Mouse (Mus musculus) lung, postnatal 36 days (tissue): ENCODE results near the gene Dusp1.

Experiments used
- DNase-seq: peaks from one replicate; pipeline ENCODE4 v3.0.0; 2022; ENCODE audit warnings: mixed read lengths

Gene Dusp1

DNA sequence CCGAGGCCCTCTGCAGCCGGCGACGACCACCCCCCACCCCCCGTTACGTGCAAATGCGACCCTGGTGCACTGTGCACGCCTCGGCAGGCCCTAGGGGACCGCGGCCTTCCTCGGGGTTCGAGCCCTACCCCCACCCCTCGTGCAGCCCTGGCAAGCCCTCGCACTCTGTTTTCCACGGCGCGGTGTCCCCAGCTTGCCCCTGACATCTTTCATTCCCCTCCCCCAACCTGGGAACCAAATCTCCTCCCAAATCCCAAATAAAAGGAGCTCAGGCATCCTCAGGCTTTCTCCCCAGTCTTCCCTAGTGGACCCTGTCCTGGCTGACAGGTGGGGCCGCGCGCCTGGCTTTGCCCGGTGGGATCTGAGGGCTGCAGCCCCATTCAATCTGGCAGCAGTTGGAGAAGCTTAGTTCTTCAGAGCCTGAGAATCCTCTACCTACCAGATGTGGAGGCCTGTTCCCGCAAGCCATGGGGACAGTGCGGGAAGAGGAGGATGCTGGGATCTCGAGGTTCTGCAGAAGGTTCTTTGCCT is at the start of gene Dusp1:
TSS of gene Dusp1 (minus strand) at position 478 of the 531 bp plus-strand sequence.
- no peak for DNase-seq

GRCm38 (mm10) chr17:26611328-26611727 is 49.4 kb upstream of the Dusp1 start:
- peak; percentile 73 for DNase-seq

- no peak for DNase-seq
These were observed 47.9 kb upstream of the Dusp1 start for GRCm38 (mm10) chr17:26609820-26610219.

DNA sequence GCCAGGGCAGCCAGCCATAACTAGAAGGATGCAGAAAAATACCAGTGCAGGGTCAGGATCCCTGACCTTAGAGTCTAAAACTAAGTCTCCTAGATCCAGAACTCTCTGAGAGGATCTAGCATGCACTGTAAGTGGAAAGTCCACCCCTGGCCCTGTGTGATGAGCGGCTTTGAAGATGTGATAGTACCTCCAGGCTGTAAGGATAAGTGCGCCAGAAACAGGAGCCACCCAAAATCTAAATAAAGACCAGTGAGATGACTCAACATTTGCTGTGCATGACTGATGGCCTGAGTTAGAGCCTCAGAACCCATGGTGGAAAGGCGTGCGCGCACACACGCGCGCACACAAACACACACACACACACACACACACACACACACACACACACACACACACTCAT is 46.9 kb upstream of the Dusp1 start:
- DNase-seq, result no peak

DNA sequence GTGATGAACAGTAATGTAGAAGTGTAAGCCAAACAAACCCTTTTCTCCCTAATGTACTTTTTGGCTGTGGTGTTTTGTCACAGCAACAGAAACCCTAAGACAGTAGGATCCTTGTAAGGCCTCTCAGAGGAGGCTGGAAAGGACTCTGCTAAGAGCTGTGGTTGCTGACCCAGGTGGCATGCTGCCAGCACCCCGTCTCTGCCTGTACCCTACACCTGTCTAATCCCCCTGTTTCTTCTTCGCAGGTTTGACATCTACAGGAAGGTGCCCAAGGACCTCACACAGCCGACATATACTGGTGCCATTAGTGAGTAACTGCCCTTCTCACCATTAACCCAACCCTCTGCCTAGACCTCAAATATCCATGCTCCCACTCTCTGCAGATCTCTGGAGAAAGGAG is 46.4 kb upstream of the Dusp1 start:
- DNase-seq, result no peak

- DNase-seq, result peak; percentile 62
These were observed 44.6 kb upstream of the Dusp1 start for GRCm38 (mm10) chr17:26606516-26606915.

GRCm38 (mm10) chr17:26605636-26606035 is 43.7 kb upstream of the Dusp1 start:
- peak; percentile 70 for DNase-seq

DNA sequence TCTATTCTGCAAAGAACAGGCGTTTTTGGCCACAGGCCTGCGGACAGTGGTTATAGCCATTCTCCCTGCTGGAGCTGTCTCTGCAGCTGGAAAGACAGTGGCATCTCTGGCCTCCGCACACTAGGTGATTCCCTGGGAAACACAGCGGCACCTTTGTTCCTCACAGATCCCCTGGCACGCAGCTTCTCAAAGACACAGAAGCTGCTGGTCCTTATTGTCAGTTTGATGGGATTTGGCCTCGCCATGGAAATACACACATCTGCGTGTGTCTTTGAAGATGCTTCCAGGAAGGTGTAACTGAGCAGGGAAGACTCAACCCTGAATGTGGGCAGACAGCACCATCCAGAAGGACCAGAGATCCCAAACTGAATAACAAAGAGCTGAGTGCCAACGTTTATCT is 41.4 kb upstream of the Dusp1 start:
- no peak for DNase-seq

- DNase-seq, result peak; percentile 79
These were observed 40.5 kb upstream of the Dusp1 start for GRCm38 (mm10) chr17:26602371-26602885.

GRCm38 (mm10) chr17:26601926-26602325 is 40.0 kb upstream of the Dusp1 start:
- DNase-seq, result no peak

DNA sequence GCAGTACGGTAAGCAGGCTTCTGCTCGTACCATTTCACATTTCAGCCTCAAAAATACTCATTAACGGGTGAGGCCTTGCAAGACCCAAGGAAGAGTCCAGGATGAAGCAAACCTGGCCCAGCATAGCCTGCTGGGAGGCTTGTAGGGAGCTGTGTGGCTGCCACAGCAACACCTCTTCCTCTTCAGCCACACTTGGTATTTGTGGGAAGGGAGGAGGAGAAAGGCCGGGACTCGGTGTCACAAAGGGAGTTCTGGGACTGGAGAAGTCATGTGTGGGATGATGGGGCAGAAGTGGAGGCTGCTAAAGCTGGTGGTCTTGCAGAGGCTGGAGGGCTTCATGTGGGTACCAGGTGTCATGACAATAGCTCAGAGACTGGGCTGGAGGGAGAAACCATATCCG is 39.6 kb upstream of the Dusp1 start:
- DNase-seq, result peak; percentile 52

DNA sequence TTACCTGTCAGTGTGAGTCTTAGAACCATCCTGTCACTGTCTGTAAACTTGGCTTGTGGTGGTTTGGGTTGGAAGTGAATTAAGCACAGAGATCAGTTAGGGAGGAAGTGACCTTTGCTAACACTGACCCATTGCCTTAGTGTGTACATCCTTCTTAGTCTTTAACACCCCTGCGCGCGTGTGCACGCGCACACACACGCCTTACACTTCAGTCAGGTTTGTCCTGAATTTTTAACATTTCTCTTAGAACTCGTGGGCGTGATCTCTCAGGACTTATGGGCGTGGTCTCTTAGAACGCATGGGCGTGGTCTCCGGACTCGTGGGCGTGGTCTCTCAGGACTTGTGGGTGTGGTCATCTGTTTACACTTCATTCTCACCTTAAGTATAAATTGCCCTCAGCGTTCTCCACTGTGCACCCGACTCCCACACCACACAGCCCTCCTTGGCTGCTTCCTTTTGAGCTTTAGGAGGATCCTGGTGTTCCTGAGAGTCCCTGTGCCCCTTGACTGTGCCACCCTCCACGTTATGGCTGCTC is 39.1 kb upstream of the Dusp1 start:
- peak; percentile 75 for DNase-seq

DNA sequence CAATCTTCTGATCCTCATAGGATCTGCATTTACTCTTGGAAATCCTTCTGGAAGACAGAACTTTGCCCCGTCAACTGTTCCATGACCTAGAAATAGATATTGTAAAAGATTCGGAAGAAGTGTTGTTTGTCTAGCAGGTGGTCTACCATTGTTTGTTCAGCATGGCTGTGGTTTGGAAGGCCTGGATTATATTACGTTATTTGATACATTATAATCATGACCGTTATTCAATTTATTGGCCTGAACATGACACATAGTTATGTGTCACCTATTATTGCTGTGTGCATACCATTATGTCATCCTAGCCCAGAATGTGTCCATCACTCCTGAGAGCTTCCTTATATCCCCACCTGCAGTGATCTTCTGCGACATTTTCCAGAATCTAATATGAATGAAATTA is 36.9 kb upstream of the Dusp1 start:
- DNase-seq, result no peak

- no peak for DNase-seq
These were observed 35.0 kb upstream of the Dusp1 start for GRCm38 (mm10) chr17:26596856-26597481.

- DNase-seq, result peak; percentile 65
These were observed 34.3 kb upstream of the Dusp1 start for GRCm38 (mm10) chr17:26596168-26596658.

DNA sequence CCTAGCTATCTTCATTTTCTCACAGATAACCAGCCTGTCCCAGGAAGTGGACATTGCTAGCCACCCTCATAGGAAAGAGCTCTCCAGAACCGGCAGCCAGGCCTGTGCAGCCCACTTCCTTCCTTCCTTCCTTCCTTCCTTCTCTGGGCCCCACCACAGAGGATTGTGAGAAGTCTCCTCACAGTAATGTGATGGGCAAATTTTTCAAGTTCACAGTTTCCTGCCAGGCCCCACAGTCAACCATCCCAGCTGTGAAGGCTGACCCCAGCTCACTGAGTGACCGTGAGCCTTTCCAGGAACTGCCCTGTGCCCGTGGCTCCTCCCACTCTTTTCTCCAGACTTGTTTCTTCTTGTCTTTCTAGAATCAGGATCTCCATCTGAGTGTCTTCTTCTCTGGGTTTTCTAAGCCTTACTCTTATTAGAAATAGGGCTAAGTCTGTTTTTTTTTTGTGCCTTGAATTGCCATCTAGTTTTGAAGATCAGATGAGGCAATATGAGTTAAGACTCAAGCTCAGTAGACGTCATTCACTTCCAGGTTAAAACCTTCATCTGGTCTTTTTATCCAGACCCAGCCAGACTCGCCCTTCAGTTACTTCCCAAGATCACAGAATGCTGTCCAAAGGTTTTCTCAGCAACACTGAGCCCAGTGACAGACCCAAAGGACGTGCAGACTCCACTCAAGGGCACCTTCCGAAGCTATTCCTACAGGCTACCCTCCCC is 33.7 kb upstream of the Dusp1 start:
- DNase-seq, result peak; percentile 66

- DNase-seq, result no peak
These were observed 33.0 kb upstream of the Dusp1 start for GRCm38 (mm10) chr17:26594958-26595357.

DNA sequence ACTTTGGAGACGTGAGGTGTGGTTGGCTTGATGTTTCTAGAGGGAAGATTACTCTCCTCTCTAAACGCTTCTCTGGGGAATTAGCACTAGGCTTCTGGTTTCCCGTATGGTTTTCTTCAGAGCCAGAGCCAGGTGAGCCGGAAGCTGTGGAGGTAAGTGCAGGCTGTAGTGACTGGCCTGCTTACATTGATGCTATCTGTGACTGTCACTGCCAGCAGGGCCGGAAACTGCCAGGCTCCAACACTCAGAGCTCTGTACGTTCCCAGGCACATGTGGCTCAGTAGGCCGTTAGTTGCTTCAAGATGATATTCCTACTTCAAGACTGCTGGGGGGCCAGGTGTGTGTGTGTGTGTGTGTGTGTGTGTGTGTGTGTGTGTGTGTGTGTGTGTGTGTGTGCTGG is 32.2 kb upstream of the Dusp1 start:
- DNase-seq, result no peak

- no peak for DNase-seq
These were observed 31.3 kb upstream of the Dusp1 start for GRCm38 (mm10) chr17:26593199-26593598.

- DNase-seq, result peak; percentile 77
These were observed 30.6 kb upstream of the Dusp1 start for GRCm38 (mm10) chr17:26592510-26592909.

DNA sequence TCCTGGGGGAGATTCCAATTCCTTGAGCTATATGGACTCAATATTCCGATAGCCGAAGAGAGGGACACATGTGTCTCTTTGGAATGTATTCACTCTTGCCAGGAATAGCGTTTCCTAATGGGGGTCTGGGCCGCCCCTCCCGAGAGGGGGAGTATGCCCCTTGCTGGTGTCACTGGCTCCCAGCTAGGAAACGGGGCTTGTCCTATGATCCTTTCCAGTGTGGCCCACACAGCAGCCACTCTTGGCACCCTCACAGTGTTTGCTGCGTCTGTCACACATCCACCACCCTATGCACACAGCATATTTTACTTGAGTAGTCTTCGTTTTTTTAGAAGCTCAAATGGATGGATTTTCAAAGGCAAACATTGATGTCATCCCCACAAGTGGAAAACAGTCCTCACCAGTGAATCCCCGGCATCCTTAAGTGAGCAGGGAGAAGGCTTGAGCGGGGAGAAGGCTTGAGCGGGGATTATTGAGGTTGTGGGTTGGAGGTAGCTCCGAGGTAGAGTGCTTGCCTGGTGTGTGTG is 26.1 kb upstream of the Dusp1 start:
- DNase-seq, result no peak

- DNase-seq, result peak; percentile 86
These were observed 22.7 kb upstream of the Dusp1 start for GRCm38 (mm10) chr17:26584558-26585136.

DNA sequence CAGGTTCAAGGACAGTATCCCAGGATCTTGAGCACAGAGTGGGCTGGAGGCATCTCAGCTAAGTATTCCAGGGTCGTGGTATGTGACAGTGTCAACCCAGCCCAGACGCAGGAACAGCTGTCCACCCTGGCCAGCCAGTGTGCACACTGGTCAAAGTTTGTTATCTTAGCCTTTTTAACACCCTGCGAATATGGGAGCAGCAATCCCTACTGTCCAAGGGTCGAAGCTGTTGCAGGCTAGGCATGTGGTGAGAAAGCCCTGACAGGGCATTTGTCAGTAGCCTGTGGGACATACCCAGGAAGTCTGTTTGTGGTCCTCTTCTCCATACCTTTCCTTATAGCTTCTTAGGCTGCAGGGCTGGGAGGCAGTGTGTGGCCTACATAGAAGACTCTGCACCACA is 22.1 kb upstream of the Dusp1 start:
- no peak for DNase-seq
